ENCODE assay signal across 8 mouse cellular contexts in genomic region chr11:5762633-5762982, GRCm38 (mm10). TPM values are rescaled to one million over a fixed set of nuclear protein-coding genes. Genes with fewer than 3 reads are reported as not detected.
DNase-seq lines count a peak whose midpoint lies in the region; ATAC-seq and TF ChIP-seq lines count a peak whose summit lies in the region.

No protein-coding gene starts in this region.

- H3K4me3 ChIP-seq in heart, embryonic 13.5 days = peak overlapping the region; percentile 77
- peak overlapping the region; percentile 45 to 77; a peak in 3 of 4 replicates for H3K4me3 ChIP-seq in ES-E14 (ENCODE audit: insufficient read depth in 1 of 2, low read depth in 1 of 2, low read length in 2 of 2, poor library complexity in 1 of 2, severe bottlenecking in 1 of 2)
- H3K4me3 ChIP-seq in hindbrain, embryonic 11.5 days (ENCODE audit: low read depth, low read length) = peak overlapping the region; percentile 52
- peak overlapping the region; percentile 80 for H3K4me3 ChIP-seq in midbrain, embryonic 11.5 days (ENCODE audit: low read depth, low read length)

- no peaks in the 10 kb centered on the region for H3K9me3 ChIP-seq in heart, embryonic 13.5 days
- no peaks in the 10 kb centered on the region for H3K9me3 ChIP-seq in ES-E14 (ENCODE audit: control insufficient read depth, insufficient read depth, low read depth, low read length)
- H3K9me3 ChIP-seq in hindbrain, embryonic 11.5 days (ENCODE audit: control insufficient read depth, low read length) = no peaks in the 10 kb centered on the region
- no peaks in the 10 kb centered on the region for H3K9me3 ChIP-seq in midbrain, embryonic 11.5 days (ENCODE audit: control insufficient read depth, low read length)

- DNase-seq in heart, postnatal 4 days = no peak
- no peak for DNase-seq in ES-E14 (ENCODE audit: low read depth, low spot score)
- DNase-seq in hindbrain, embryonic 11.5 days (ENCODE audit: low spot score) = no peak
- DNase-seq in midbrain, embryonic 11.5 days (ENCODE audit: low spot score, missing footprints) = no peak
- DNase-seq in thymus, postnatal 0 days (ENCODE audit: low spot score) = no peak
- DNase-seq in adrenal gland, adult 18-20 months (ENCODE audit: low spot score in 2 of 2) = no peak
- DNase-seq in ovary, postnatal 10 days (ENCODE audit: low spot score) = no peak

- in situ Hi-C loops in ES-E14 (cut with MboI; ENCODE audit: low sequenced_read_pairs in 2 of 2, unreplicated experiment in 2 of 2) = no loop called here

- H3K4me2 ChIP-seq in heart, embryonic 13.5 days = peak overlapping the region; percentile 85
- H3K4me2 ChIP-seq in hindbrain, embryonic 11.5 days (replicated peaks; ENCODE audit: low read depth, low read length) = peak overlapping the region; percentile 78
- peak overlapping the region; percentile 93 for H3K4me2 ChIP-seq in midbrain, embryonic 11.5 days

- H3K27ac ChIP-seq in heart, embryonic 13.5 days (replicated peaks) = peak overlapping the region; percentile 97
- H3K27ac ChIP-seq in ES-E14 (ENCODE audit: insufficient read depth, low read depth, low read length, poor library complexity, severe bottlenecking) = peak overlapping the region; percentile 67
- peak overlapping the region; percentile 85 for H3K27ac ChIP-seq in hindbrain, embryonic 11.5 days (ENCODE audit: low read depth, low read length)
- H3K27ac ChIP-seq in midbrain, embryonic 11.5 days (ENCODE audit: low read depth, low read length) = no peak overlapping the region; the same call in 1 of the 2 replicates

- no peaks in the 10 kb centered on the region for H3K27me3 ChIP-seq in heart, embryonic 13.5 days (replicated peaks)
- H3K27me3 ChIP-seq in hindbrain, embryonic 11.5 days (ENCODE audit: control insufficient read depth, insufficient read depth, low read length) = no peaks in the 10 kb centered on the region
- H3K27me3 ChIP-seq in midbrain, embryonic 11.5 days (ENCODE audit: control insufficient read depth, insufficient read depth, low read length) = no peaks in the 10 kb centered on the region

- WGBS in heart, embryonic 13.5 days = 16% methylated on average over 6 of the region's 6 CpGs
- WGBS in hindbrain, embryonic 11.5 days = 21% methylated on average over 6 of the region's 6 CpGs
- 19% methylated on average over 6 of the region's 6 CpGs for WGBS in midbrain, embryonic 11.5 days

- peaks cover 12% of the 10 kb centered on the region for H3K36me3 ChIP-seq in heart, embryonic 13.5 days
- no peaks in the 10 kb centered on the region; the same call in 1 of the 2 replicates for H3K36me3 ChIP-seq in ES-E14 (ENCODE audit: control insufficient read depth, insufficient read depth, low read length, poor library complexity, severe bottlenecking)
- H3K36me3 ChIP-seq in hindbrain, embryonic 11.5 days (ENCODE audit: control insufficient read depth, insufficient read depth, low read length) = no peaks in the 10 kb centered on the region
- H3K36me3 ChIP-seq in midbrain, embryonic 11.5 days (ENCODE audit: control insufficient read depth, insufficient read depth, low read length) = 0 out of 2 replicates have a peak, but pooled peaks cover 2% of the 10 kb centered on the region

- H3K9ac ChIP-seq in heart, embryonic 13.5 days = peak overlapping the region; percentile 94
- peak overlapping the region; percentile 51; the same call in 1 of the 2 replicates for H3K9ac ChIP-seq in ES-E14 (ENCODE audit: insufficient read depth, low read depth, low read length, poor library complexity, severe bottlenecking)
- no peak overlapping the region for H3K9ac ChIP-seq in hindbrain, embryonic 11.5 days (ENCODE audit: low read depth, low read length)
- H3K9ac ChIP-seq in midbrain, embryonic 11.5 days (ENCODE audit: low read length) = peak overlapping the region; percentile 71

- no peak for ATAC-seq in heart, embryonic 13.5 days (ENCODE audit: extremely low read depth, insufficient number of reproducible peaks, low FRiP score, low TSS enrichment)
- peak; percentile 59 for ATAC-seq in hindbrain, embryonic 11.5 days (ENCODE audit: low FRiP score)
- peak; percentile 60 for ATAC-seq in midbrain, embryonic 11.5 days (ENCODE audit: low FRiP score)

- H3K4me1 ChIP-seq in heart, embryonic 13.5 days = peaks cover 23% of the 10 kb centered on the region
- peaks cover 0 to 2% of the 10 kb centered on the region in 2 experiments; a peak in 1 of 4 replicates for H3K4me1 ChIP-seq in ES-E14 (ENCODE audit: control insufficient read depth in 2 of 2, insufficient read depth in 2 of 2, low read length in 2 of 2, poor library complexity in 1 of 2)
- no peaks in the 10 kb centered on the region for H3K4me1 ChIP-seq in hindbrain, embryonic 11.5 days (replicated peaks; ENCODE audit: control insufficient read depth, insufficient read depth, low read length)
- 0 out of 2 replicates have a peak, but pooled peaks cover 5% of the 10 kb centered on the region for H3K4me1 ChIP-seq in midbrain, embryonic 11.5 days (ENCODE audit: control insufficient read depth, insufficient read depth, low read length)

TF ChIP-seq in ES-E14, 5 proteins besides CTCF, POLR2A, EP300 and RAD21:
- no peak for TF ChIP-seq ZC3H11A (IDR thresholded peaks at IDR 0.05; ENCODE audit: borderline replicate concordance, low read depth, low read length)
- TF ChIP-seq ZNF384 (IDR thresholded peaks at IDR 0.05; ENCODE audit: low read depth, low read length) = no peak
- no peak for TF ChIP-seq CHD2 (IDR thresholded peaks at IDR 0.05; ENCODE audit: low read depth, low read length)
- no peak for TF ChIP-seq MAFK (IDR thresholded peaks at IDR 0.05; ENCODE audit: insufficient read depth, low read depth, low read length)
- no peak for TF ChIP-seq HCFC1 (IDR thresholded peaks at IDR 0.05; ENCODE audit: borderline replicate concordance, insufficient read depth, low read length)

RNA-seq across cellular contexts. Expression of gene Urgcp, which starts 0.4 kb away (rescaled TPM):
- 26.6 and 30.0 TPM in 2 replicates for polyA plus RNA-seq in heart, embryonic 13.5 days (2015; fragmentation: Nextera tagmentation; extraction: Ambion mirVana)
- total RNA-seq in heart, postnatal 4 days (2021) = 10 to 100 TPM; 60.5 TPM
- total RNA-seq in ES-E14 (2012; rRNA removed) = 10.3 and 10.4 TPM in 2 replicates
- 8.4 and 9.6 TPM in 2 replicates for polyA plus RNA-seq in hindbrain, embryonic 11.5 days (2014; fragmentation: Nextera tagmentation; extraction: Ambion mirVana)
- 9.9 and 11.7 TPM in 2 replicates for polyA plus RNA-seq in midbrain, embryonic 11.5 days (2014; fragmentation: Nextera tagmentation; extraction: Ambion mirVana)
- polyA plus RNA-seq in thymus, postnatal 0 days (2015; fragmentation: Nextera tagmentation; extraction: Ambion mirVana) = 18.1 and 20.6 TPM in 2 replicates
- total RNA-seq in adrenal gland, adult 18-20 months (2021) = 10 to 100 TPM; 70.4 to 74.7 TPM

RNA-seq across cellular contexts. Expression of gene Dbnl, which starts 25.7 kb away (rescaled TPM):
- polyA plus RNA-seq in heart, embryonic 13.5 days (2015; fragmentation: Nextera tagmentation; extraction: Ambion mirVana) = 85.7 and 86.0 TPM in 2 replicates
- total RNA-seq in heart, postnatal 4 days (2021) = 10 to 100 TPM; 44.7 to 46.1 TPM
- 31.7 and 48.7 TPM in 2 replicates for total RNA-seq in ES-E14 (2012; rRNA removed)
- polyA plus RNA-seq in hindbrain, embryonic 11.5 days (2014; fragmentation: Nextera tagmentation; extraction: Ambion mirVana) = 141 and 144 TPM in 2 replicates
- polyA plus RNA-seq in midbrain, embryonic 11.5 days (2014; fragmentation: Nextera tagmentation; extraction: Ambion mirVana) = 136 and 144 TPM in 2 replicates
- 134 and 147 TPM in 2 replicates for polyA plus RNA-seq in thymus, postnatal 0 days (2015; fragmentation: Nextera tagmentation; extraction: Ambion mirVana)
- total RNA-seq in adrenal gland, adult 18-20 months (2021) = 10 to 100 TPM; 50.1 to 65.1 TPM

RNA-seq across cellular contexts. Expression of gene Pgam2, which starts 40.9 kb away (rescaled TPM):
- polyA plus RNA-seq in heart, embryonic 13.5 days (2015; fragmentation: Nextera tagmentation; extraction: Ambion mirVana) = 801 and 908 TPM in 2 replicates
- 100 to 1,000 TPM; 715 to 738 TPM for total RNA-seq in heart, postnatal 4 days (2021)
- total RNA-seq in ES-E14 (2012; rRNA removed) = 4.1 and 4.2 TPM in 2 replicates
- polyA plus RNA-seq in hindbrain, embryonic 11.5 days (2014; fragmentation: Nextera tagmentation; extraction: Ambion mirVana) = 7.9 and 8.5 TPM in 2 replicates
- 4.5 and 4.6 TPM in 2 replicates for polyA plus RNA-seq in midbrain, embryonic 11.5 days (2014; fragmentation: Nextera tagmentation; extraction: Ambion mirVana)
- polyA plus RNA-seq in thymus, postnatal 0 days (2015; fragmentation: Nextera tagmentation; extraction: Ambion mirVana) = 29.5 and 35.8 TPM in 2 replicates
- total RNA-seq in adrenal gland, adult 18-20 months (2021) = 1 to 10 TPM in 1 of 2 experiments, not detected in 1; 1.1 TPM

RNA-seq across cellular contexts. Expression of gene Mrps24, which starts 47.1 kb away (rescaled TPM):
- polyA plus RNA-seq in heart, embryonic 13.5 days (2015; fragmentation: Nextera tagmentation; extraction: Ambion mirVana) = 175 and 191 TPM in 2 replicates
- 100 to 1,000 TPM; 112 to 114 TPM for total RNA-seq in heart, postnatal 4 days (2021)
- 125 and 170 TPM in 2 replicates for total RNA-seq in ES-E14 (2012; rRNA removed)
- 164 and 170 TPM in 2 replicates for polyA plus RNA-seq in hindbrain, embryonic 11.5 days (2014; fragmentation: Nextera tagmentation; extraction: Ambion mirVana)
- polyA plus RNA-seq in midbrain, embryonic 11.5 days (2014; fragmentation: Nextera tagmentation; extraction: Ambion mirVana) = 161 and 164 TPM in 2 replicates
- polyA plus RNA-seq in thymus, postnatal 0 days (2015; fragmentation: Nextera tagmentation; extraction: Ambion mirVana) = 249 and 266 TPM in 2 replicates
- total RNA-seq in adrenal gland, adult 18-20 months (2021) = 100 to 1,000 TPM; 127 to 172 TPM

Comparison
In these comparisons a context has a peak if more than half of its experiments do, and no peak if none do; other contexts are left out.
1. RNA of gene Pgam2, which starts 40.9 kb away (polyA plus RNA-seq): 801 to 908 TPM in heart, embryonic 13.5 days; 29.5 to 35.8 TPM in thymus, postnatal 0 days, 7.9 to 8.5 TPM in hindbrain, embryonic 11.5 days and 4.5 to 4.6 TPM in midbrain, embryonic 11.5 days; every median in the first group is over 10 times any median in the second.
2. Peak in every context shown above with its lines, with median percentiles within 50 percentile points of each other: H3K4me2 ChIP-seq and H3K4me3 ChIP-seq.